Mouse (Mus musculus): ENCODE results near the gene Mettl13. TPM values are rescaled to one million over a fixed set of nuclear protein-coding genes. Genes with fewer than 3 reads are reported as not detected.
A peak's percentile ranks its signal among the peaks of the same experiment; 100 is the strongest.

Gene Mettl13
- polyA plus RNA-seq, 1 experiment, result 18.0 TPM

DNA sequence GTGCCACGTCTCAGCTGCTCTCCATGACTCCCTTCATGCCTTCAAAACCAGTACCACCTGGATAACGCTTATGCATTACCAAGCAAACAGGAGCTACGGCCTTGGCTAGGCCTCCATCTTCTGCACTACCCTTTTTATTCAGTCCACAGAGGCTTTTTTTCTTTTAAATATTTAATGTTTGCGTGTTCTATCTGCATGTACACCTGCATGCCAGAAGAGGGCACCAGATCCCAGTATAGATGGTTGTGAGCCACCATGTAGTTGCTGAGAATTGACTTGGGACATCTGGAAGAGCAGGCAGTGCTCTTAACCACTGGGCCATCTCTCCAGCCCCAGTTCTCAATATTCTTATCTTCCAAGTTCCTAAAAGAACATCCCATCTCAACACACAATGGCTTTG, 16.8 kb downstream of the Mettl13 start:
- TF ChIP-seq CTCF (IDR thresholded peaks at IDR 0.05; ENCODE audit: borderline replicate concordance, extremely low read depth, insufficient read depth, insufficient read length) (peak; percentile 34; the same call in 1 of the 2 replicates), POLR2A (IDR thresholded peaks at IDR 0.05; ENCODE audit: borderline replicate concordance, extremely low read depth, insufficient read depth, insufficient read length, poor library complexity, severe bottlenecking) (no peak)

DNA sequence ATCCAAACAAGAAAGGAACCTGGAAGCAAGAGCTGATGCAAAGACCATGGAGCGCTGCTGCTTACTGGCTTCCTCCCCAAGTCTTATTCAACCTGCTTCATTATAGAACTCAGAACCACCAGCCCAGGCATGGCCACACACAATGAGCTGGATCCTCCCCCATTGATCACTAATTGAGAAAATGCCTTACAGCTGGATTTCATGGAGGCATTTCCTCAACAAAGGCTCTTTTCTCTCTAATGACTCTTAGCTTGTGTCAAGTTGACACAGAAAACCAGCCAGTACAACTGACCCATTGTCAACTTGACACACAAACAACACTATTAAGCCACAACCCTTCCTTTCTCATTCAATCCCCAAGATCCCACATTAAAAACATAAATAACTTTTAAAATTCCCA, 17.7 kb downstream of the Mettl13 start:
- no peak for TF ChIP-seq POLR2A (IDR thresholded peaks at IDR 0.05; ENCODE audit: borderline replicate concordance, extremely low read depth, insufficient read depth, insufficient read length, poor library complexity, severe bottlenecking)
- TF ChIP-seq CTCF (IDR thresholded peaks at IDR 0.05; ENCODE audit: borderline replicate concordance, extremely low read depth, insufficient read depth, insufficient read length), result no peak
- DNase-seq (ENCODE audit: low read depth), result no peak

More for the DNA sequence above, 16.8 kb downstream of the Mettl13 start:
- no peak for DNase-seq (ENCODE audit: low read depth)

DNA sequence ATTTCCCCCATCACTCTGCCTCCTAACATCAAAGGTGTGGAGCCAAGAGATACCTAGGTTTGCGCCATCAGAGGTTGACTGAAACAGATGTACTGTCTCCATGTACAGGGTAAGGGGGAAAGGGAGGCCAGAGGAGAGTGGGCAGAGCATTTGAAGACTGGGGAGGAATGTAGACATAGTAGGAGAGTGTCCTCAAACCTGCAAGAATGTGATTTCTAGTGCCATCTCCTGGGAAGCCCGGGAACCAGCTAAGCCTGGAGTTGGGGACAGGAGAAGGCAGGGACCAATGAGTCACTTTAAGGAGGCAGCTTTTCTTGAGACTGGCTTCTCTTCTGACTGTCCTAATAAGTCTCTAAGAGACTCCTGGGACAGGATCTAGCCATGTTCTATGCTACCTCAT, 18.7 kb downstream of the Mettl13 start:
- no peak for DNase-seq (ENCODE audit: low read depth)
- TF ChIP-seq CTCF (IDR thresholded peaks at IDR 0.05; ENCODE audit: borderline replicate concordance, extremely low read depth, insufficient read depth, insufficient read length) (peak; percentile 12; the same call in 1 of the 2 replicates), POLR2A (IDR thresholded peaks at IDR 0.05; ENCODE audit: borderline replicate concordance, extremely low read depth, insufficient read depth, insufficient read length, poor library complexity, severe bottlenecking) (no peak)

DNA sequence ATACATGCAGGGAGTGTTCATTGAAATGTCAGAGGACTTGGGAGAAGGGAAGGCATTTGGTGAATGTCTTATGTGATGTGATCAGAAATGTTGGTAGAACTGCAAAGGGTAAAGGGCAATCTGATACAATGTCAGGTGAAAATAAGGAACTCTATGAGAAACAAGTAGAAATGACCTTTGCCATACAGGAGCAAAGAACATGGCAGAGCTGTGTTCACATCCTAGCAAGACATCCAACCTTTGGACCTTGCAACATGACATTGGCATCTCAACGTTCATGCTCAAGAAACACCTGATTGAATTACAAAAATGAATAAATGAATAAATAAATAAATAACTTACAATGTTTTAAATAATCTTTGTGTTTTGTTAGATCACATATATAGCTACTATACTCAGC, 33.2 kb downstream of the Mettl13 start:
- no peak for DNase-seq (ENCODE audit: low read depth)
- TF ChIP-seq CTCF (IDR thresholded peaks at IDR 0.05; ENCODE audit: borderline replicate concordance, extremely low read depth, insufficient read depth, insufficient read length) (no peak), POLR2A (IDR thresholded peaks at IDR 0.05; ENCODE audit: borderline replicate concordance, extremely low read depth, insufficient read depth, insufficient read length, poor library complexity, severe bottlenecking) (no peak)

DNA sequence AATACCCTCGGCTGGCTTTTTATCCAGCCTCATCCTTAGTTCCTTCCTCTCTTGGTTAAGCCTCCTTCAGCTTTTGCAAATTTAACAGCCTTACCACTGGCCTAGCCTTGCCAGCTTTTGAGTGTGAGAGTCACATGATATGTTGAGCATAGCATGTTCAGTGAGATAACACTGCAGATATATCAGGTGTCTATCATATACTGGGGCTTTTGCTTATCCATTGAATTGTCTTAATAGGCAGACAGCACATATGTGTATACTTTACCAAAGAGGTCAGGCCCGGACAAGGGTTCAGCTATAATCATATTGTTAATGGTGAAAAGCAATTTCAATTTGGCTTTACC, 38.4 kb downstream of the Mettl13 start:
- TF ChIP-seq POLR2A (IDR thresholded peaks at IDR 0.05; ENCODE audit: borderline replicate concordance, extremely low read depth, insufficient read depth, insufficient read length, poor library complexity, severe bottlenecking), result no peak
- no peak for TF ChIP-seq CTCF (IDR thresholded peaks at IDR 0.05; ENCODE audit: borderline replicate concordance, extremely low read depth, insufficient read depth, insufficient read length)
- peak; percentile 8 for DNase-seq (ENCODE audit: low read depth)

DNA sequence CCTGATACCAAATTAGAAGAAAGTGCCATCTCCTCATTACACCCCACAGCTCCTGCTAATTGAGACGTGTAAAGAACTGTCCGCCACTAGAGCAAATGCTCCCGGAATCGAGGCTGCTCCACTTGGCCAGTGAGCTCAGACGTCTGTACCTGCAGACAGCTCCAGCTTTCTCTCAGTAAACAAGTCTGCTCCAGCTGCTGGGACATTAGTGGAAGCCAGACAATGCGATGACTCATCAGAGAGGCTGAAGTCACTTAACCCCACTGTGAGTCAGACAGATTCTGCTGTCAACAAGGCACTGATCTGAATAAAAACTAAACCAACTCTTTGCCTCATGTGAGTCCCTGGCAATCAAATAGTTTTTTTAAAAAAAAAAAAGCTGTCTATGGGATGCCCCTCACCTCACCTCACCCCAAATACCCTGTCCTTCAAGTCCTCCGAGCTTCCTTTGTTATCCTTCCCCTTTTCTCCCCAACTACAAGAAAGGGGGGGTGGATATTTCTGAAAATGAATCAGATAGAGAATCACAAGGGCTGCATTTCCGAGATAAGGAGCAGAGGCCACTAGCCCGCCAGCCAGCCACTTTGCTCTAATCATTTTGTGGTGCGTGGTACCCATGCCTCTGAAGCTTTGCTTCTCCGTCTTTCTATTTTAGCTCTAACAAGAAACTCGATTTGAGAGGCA, 38.9 kb downstream of the Mettl13 start:
- peak; percentile 26 for DNase-seq (ENCODE audit: low read depth)
- TF ChIP-seq CTCF (IDR thresholded peaks at IDR 0.05; ENCODE audit: borderline replicate concordance, extremely low read depth, insufficient read depth, insufficient read length), result no peak
- no peak for TF ChIP-seq POLR2A (IDR thresholded peaks at IDR 0.05; ENCODE audit: borderline replicate concordance, extremely low read depth, insufficient read depth, insufficient read length, poor library complexity, severe bottlenecking)

DNA sequence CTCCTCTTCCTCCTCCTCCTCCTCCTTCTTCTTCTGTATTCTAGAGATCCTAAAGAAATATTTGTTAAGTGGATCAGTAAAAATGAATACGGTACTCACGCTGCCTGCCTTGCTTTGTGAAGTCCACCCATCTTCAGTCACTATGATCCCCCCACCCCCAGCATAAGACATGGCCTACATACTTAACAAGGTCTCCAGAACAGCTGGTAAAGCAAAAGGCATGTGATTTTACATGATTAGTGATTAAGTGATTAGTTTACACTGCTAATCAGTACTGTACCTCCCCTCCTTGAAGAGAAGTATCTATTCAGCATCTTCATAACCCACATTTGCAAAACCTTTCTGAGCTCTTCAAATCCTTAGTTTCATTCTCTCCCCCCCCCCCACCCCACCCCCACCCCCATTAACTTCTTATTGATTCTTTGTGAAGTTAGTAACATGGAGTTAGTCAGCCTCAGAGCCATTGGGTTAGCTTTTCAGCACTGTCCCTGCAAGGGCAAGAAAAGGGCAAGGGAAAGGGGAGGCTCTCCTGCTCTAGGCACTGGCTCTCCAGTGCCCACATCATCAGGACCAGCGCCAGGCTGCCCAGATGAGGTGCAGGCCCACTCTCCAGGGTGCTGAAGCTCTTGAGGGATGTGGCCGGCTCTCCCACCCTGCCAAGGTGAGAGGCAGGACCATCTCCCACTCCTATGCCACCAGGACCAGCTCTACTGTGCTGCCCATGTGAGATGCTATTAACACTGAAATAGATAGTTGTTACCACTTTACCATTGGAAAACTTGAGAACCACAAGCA, 39.9 kb downstream of the Mettl13 start:
- TF ChIP-seq CTCF (IDR thresholded peaks at IDR 0.05; ENCODE audit: borderline replicate concordance, extremely low read depth, insufficient read depth, insufficient read length) (no peak), POLR2A (IDR thresholded peaks at IDR 0.05; ENCODE audit: borderline replicate concordance, extremely low read depth, insufficient read depth, insufficient read length, poor library complexity, severe bottlenecking) (no peak)
- DNase-seq (ENCODE audit: low read depth), result peak; percentile 14

DNA sequence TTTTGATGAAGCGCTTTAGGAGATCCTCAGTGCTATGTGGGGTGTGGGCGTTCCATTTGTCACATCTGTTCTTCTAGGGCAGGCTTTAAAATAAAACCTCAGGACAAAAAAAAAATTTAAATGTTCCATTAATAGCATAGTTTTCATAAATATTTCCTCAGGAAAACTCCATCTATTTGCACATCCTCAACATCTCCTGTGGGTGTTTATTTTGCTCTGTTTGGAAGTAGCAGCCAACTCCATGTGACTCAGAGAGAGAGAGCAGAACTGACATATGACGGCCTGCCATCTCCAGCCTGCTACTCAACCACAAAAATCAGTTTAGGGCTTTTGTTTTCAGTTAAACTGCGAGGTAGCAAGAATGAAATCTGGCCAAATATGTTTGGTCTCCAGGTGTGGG, 41.8 kb downstream of the Mettl13 start:
- DNase-seq (ENCODE audit: low read depth), result no peak
- TF ChIP-seq CTCF (IDR thresholded peaks at IDR 0.05; ENCODE audit: borderline replicate concordance, extremely low read depth, insufficient read depth, insufficient read length) (no peak), POLR2A (IDR thresholded peaks at IDR 0.05; ENCODE audit: borderline replicate concordance, extremely low read depth, insufficient read depth, insufficient read length, poor library complexity, severe bottlenecking) (no peak)

DNA sequence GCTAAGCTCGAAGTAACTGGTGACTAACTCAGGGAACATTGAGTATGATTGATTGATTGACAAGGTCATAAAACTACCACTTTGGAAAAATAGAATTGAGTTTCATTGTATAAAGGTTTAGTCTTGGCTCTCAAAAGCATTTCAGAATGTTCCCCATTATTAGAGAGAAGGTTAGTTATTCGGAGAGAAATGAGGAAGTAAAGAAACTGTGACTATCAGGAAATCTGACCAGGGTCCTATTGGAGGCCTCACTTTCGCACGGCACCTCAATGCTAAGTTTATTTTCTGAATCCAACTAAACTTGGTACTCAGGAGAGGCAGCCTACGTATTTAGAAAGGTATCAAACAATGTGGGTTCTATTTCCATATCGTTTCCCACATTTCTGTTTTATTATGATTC, 42.7 kb downstream of the Mettl13 start:
- TF ChIP-seq POLR2A (IDR thresholded peaks at IDR 0.05; ENCODE audit: borderline replicate concordance, extremely low read depth, insufficient read depth, insufficient read length, poor library complexity, severe bottlenecking) (no peak), CTCF (IDR thresholded peaks at IDR 0.05; ENCODE audit: borderline replicate concordance, extremely low read depth, insufficient read depth, insufficient read length) (no peak)

More for the DNA sequence above, 42.7 kb downstream of the Mettl13 start:
- no peak for DNase-seq (ENCODE audit: low read depth)

Other genes with a start within 250 kb of the Mettl13 start
- 27.1 and 45.3 TPM in 2 replicates for gene Dnm3, start 70.5 kb downstream of the Mettl13 start, polyA plus RNA-seq (2012; rRNA removed)
- gene Vamp4, start 22.0 kb upstream of the Mettl13 start, polyA plus RNA-seq (2012; rRNA removed), result 36.0 and 39.4 TPM in 2 replicates
- gene Myoc, start 90.6 kb upstream of the Mettl13 start, polyA plus RNA-seq (2012; rRNA removed), result 0.04 and 0.11 TPM in 2 replicates
- 0.19 TPM in 1 of 2 replicates, not detected in the other for gene Myocos, start 109.7 kb upstream of the Mettl13 start, polyA plus RNA-seq (2012; rRNA removed)
- 31.1 and 73.6 TPM in 2 replicates for gene Prrc2c, start 192.0 kb upstream of the Mettl13 start, polyA plus RNA-seq (2012; rRNA removed)